Mouse (Mus musculus) frontal cortex, postnatal 14 days (tissue): ENCODE data around the gene Nes.
A peak's percentile ranks its signal among the peaks of the same experiment; 100 is the strongest.

Source experiments
- DNase-seq, 2 experiments: peaks; one replicate each; pipeline ENCODE4 v3.0.0; 2022; ENCODE audit warnings: low spot score in 2 of 2

Gene Nes

GRCm38 (mm10) chr3:87982836-87983601 is 12.1 kb downstream of the Nes start:
- DNase-seq = no peak

- DNase-seq = no peak
These were observed 12.7 kb downstream of the Nes start for GRCm38 (mm10) chr3:87983627-87984026.

GRCm38 (mm10) chr3:87984094-87984493 is 13.2 kb downstream of the Nes start:
- no peak for DNase-seq

GRCm38 (mm10) chr3:87985505-87986320 is 14.8 kb downstream of the Nes start:
- no peak for DNase-seq

GRCm38 (mm10) chr3:87986868-87987267 is 16.0 kb downstream of the Nes start:
- DNase-seq = peak; percentile 86 to 88

GRCm38 (mm10) chr3:87987633-87988032 is 16.8 kb downstream of the Nes start:
- DNase-seq = no peak

GRCm38 (mm10) chr3:87988068-87988467 is 17.2 kb downstream of the Nes start:
- no peak for DNase-seq

GRCm38 (mm10) chr3:87989935-87990334 is 19.1 kb downstream of the Nes start:
- DNase-seq = no peak

GRCm38 (mm10) chr3:87993436-87993835 is 22.6 kb downstream of the Nes start:
- no peak for DNase-seq

- DNase-seq = no peak
These were observed 24.5 kb downstream of the Nes start for GRCm38 (mm10) chr3:87995331-87995730.

GRCm38 (mm10) chr3:87996401-87996800 is 25.5 kb downstream of the Nes start:
- DNase-seq = no peak

- DNase-seq = no peak
These were observed 26.2 kb downstream of the Nes start for GRCm38 (mm10) chr3:87996971-87997614.

GRCm38 (mm10) chr3:87998747-87999146 is 27.9 kb downstream of the Nes start:
- DNase-seq = peak; percentile 36 to 78

GRCm38 (mm10) chr3:87999243-87999895 is 28.5 kb downstream of the Nes start:
- DNase-seq = no peak

- DNase-seq = no peak
These were observed 29.3 kb downstream of the Nes start, which contains the start of gene Bcan for GRCm38 (mm10) chr3:88000181-88000580. Gene Bcan, minus strand, starts transcription at chr3:88000230.

- DNase-seq = no peak
These were observed 30.1 kb downstream of the Nes start for GRCm38 (mm10) chr3:88000816-88001595.

GRCm38 (mm10) chr3:88002291-88002976 is 31.6 kb downstream of the Nes start:
- no peak for DNase-seq

- DNase-seq = no peak
These were observed 35.2 kb downstream of the Nes start for GRCm38 (mm10) chr3:88005822-88006786.

GRCm38 (mm10) chr3:88010634-88011265 is 39.9 kb downstream of the Nes start:
- no peak for DNase-seq
